Comparison of ENCODE assay signal across 8 mouse cellular contexts in the genomic region with DNA sequence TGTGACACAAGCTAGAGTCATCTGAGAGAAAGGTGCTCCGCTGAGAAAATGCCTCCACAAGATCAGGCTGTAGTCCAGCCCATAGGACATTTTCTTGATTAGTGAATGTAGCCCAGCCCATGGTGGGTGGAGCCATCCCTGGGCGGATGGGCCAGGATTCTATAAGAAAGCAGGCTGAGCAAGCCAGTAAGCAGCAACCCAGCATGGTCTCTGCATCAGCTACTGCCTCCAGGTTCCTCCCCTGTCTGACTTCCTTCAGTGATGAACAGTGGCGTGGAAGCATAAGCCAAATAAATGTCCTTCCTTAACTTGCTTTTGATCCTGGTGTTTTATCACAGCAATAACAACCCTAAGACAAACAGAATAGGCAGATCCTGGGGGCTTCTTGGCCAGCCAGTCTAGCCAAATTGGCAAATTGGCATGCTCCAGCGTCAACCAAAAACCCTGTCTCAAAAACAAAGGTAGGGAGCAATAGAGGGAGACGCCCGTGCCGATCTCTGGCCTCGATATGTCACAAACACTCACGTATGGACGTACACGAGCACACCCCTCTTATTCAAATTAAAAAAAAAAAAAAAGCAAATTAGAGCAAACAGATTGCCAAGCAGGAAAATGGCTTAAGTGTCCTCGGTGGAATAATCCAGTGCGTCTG. TPM values are rescaled to one million over a fixed set of nuclear protein-coding genes. Genes with fewer than 3 reads are reported as not detected.
A peak's percentile ranks its signal among the peaks of the same experiment; 100 is the strongest.
DNase-seq lines count a peak whose midpoint lies in the region; ATAC-seq and TF ChIP-seq lines count a peak whose summit lies in the region.

No protein-coding gene starts in this region.

- intact Hi-C loops in left cerebral cortex, postnatal 10 days (cut with DNase I), result loop anchor here (2.0 kb wide), 1 partner anchor 42 kb away; a partner anchor contains a TSS
- intact Hi-C loops in left cerebral cortex, adult 2 months (cut with DNase I), result loop anchor here (1.0 to 5.0 kb wide), 3 partner anchors 42 to 189 kb away; a partner anchor contains a TSS

- 0 out of 2 replicates have a peak, but pooled peaks cover 7% of the 10 kb centered on the region for H3K36me3 ChIP-seq in forebrain, embryonic 16.5 days (ENCODE audit: control insufficient read depth, insufficient read depth)
- peaks cover 7% of the 10 kb centered on the region for H3K36me3 ChIP-seq in midbrain, embryonic 16.5 days (ENCODE audit: control insufficient read depth, insufficient read depth, low read length)

- no peak for TF ChIP-seq CTCF in left cerebral cortex, adult 2 months (IDR thresholded peaks at IDR 0.05)

- H3K4me1 ChIP-seq in forebrain, embryonic 16.5 days (replicated peaks; ENCODE audit: control insufficient read depth, insufficient read depth, low read length), result peaks cover 25% of the 10 kb centered on the region
- peaks cover 17% of the 10 kb centered on the region for H3K4me1 ChIP-seq in midbrain, embryonic 16.5 days (ENCODE audit: control insufficient read depth, insufficient read depth, low read length)

- 7% methylated on average over 13 of the region's 13 CpGs for WGBS in forebrain, embryonic 16.5 days
- WGBS in midbrain, embryonic 16.5 days, result 6% methylated on average over 13 of the region's 13 CpGs

- H3K4me3 ChIP-seq in forebrain, embryonic 16.5 days (replicated peaks; ENCODE audit: low read length), result peak overlapping the region; percentile 28
- peak overlapping the region; percentile 3; the same call in 1 of the 2 replicates for H3K4me3 ChIP-seq in left cerebral cortex, adult 2 months
- H3K4me3 ChIP-seq in midbrain, embryonic 16.5 days (ENCODE audit: low read depth, low read length), result peak overlapping the region; percentile 27

- peak overlapping the region; percentile 49 for H3K4me2 ChIP-seq in forebrain, embryonic 16.5 days (ENCODE audit: low read length)
- peak overlapping the region; percentile 72 for H3K4me2 ChIP-seq in midbrain, embryonic 16.5 days (ENCODE audit: low read length)

- H3K27me3 ChIP-seq in forebrain, embryonic 16.5 days (replicated peaks; ENCODE audit: control insufficient read depth, insufficient read depth, low read length), result no peaks in the 10 kb centered on the region
- H3K27me3 ChIP-seq in midbrain, embryonic 16.5 days (ENCODE audit: control insufficient read depth, insufficient read depth, low read depth, low read length), result no peaks in the 10 kb centered on the region

- H3K9me3 ChIP-seq in forebrain, embryonic 16.5 days (ENCODE audit: control insufficient read depth, low read length), result no peaks in the 10 kb centered on the region
- no peaks in the 10 kb centered on the region for H3K9me3 ChIP-seq in midbrain, embryonic 16.5 days (replicated peaks; ENCODE audit: control insufficient read depth, low read length, poor library complexity, severe bottlenecking)

- peak overlapping the region; percentile 55 for H3K9ac ChIP-seq in forebrain, embryonic 16.5 days (replicated peaks; ENCODE audit: low read depth, low read length)
- peak overlapping the region; percentile 55 for H3K9ac ChIP-seq in midbrain, embryonic 16.5 days (ENCODE audit: low read depth, low read length)

- ATAC-seq in forebrain, embryonic 16.5 days, result peak; percentile 37
- peak; percentile 53 for ATAC-seq in midbrain, embryonic 16.5 days

- peak; percentile 43 for DNase-seq in left cerebral cortex, adult 11 months (ENCODE audit: low spot score)
- DNase-seq in left cerebral cortex, postnatal 10 days (ENCODE audit: extremely low spot score in 1 of 2, low spot score in 2 of 2), result no peak
- DNase-seq in cerebellum, adult 8-10 months, result peak; percentile 62
- peak; percentile 52 to 66 for DNase-seq in left cerebral cortex, adult 2 months (ENCODE audit: extremely low spot score in 1 of 2, low spot score in 2 of 2)
- no peak for DNase-seq in urinary bladder, postnatal 25 days (ENCODE audit: low spot score)
- no peak for DNase-seq in urinary bladder, adult 18-20 months (ENCODE audit: low spot score in 2 of 2)

- peak overlapping the region; percentile 82 for H3K27ac ChIP-seq in forebrain, embryonic 16.5 days (ENCODE audit: low read length)
- peak overlapping the region; percentile 70 for H3K27ac ChIP-seq in left cerebral cortex, adult 2 months
- H3K27ac ChIP-seq in midbrain, embryonic 16.5 days (ENCODE audit: low read length), result peak overlapping the region; percentile 85

RNA-seq across cellular contexts. Expression of a gene that starts 2.0 kb away (rescaled TPM):
- total RNA-seq in left cerebral cortex, postnatal 10 days (2021), result 100 to 1,000 TPM; 103 to 107 TPM
- polyA plus RNA-seq in forebrain, embryonic 16.5 days (2015; fragmentation: Nextera tagmentation; extraction: Ambion mirVana), result 125 and 126 TPM in 2 replicates
- total RNA-seq in left cerebral cortex, adult 2 months (2021), result 100 to 1,000 TPM; 109 to 114 TPM
- 132 and 138 TPM in 2 replicates for polyA plus RNA-seq in midbrain, embryonic 16.5 days (2015; fragmentation: Nextera tagmentation; extraction: Ambion mirVana)

RNA-seq across cellular contexts. Expression of a gene that starts 42.1 kb away (rescaled TPM):
- 100 to 1,000 TPM; 105 to 107 TPM for total RNA-seq in left cerebral cortex, postnatal 10 days (2021)
- 41.5 and 45.8 TPM in 2 replicates for polyA plus RNA-seq in forebrain, embryonic 16.5 days (2015; fragmentation: Nextera tagmentation; extraction: Ambion mirVana)
- total RNA-seq in left cerebral cortex, adult 2 months (2021), result 100 to 1,000 TPM; 122 to 125 TPM
- 60.7 and 71.7 TPM in 2 replicates for polyA plus RNA-seq in midbrain, embryonic 16.5 days (2015; fragmentation: Nextera tagmentation; extraction: Ambion mirVana)

RNA-seq across cellular contexts. Expression of a gene that starts 47.8 kb away (rescaled TPM):
- 100 to 1,000 TPM; 558 to 572 TPM for total RNA-seq in left cerebral cortex, postnatal 10 days (2021)
- 2.2 and 4.7 TPM in 2 replicates for polyA plus RNA-seq in forebrain, embryonic 16.5 days (2015; fragmentation: Nextera tagmentation; extraction: Ambion mirVana)
- 100 to 1,000 TPM; 627 to 694 TPM for total RNA-seq in left cerebral cortex, adult 2 months (2021)
- 5.1 and 5.3 TPM in 2 replicates for polyA plus RNA-seq in midbrain, embryonic 16.5 days (2015; fragmentation: Nextera tagmentation; extraction: Ambion mirVana)

RNA-seq across cellular contexts. Expression of a gene that starts 52.8 kb away (rescaled TPM):
- total RNA-seq in left cerebral cortex, postnatal 10 days (2021), result 10 to 100 TPM; 65.2 to 67.9 TPM
- polyA plus RNA-seq in forebrain, embryonic 16.5 days (2015; fragmentation: Nextera tagmentation; extraction: Ambion mirVana), result 119 and 120 TPM in 2 replicates
- total RNA-seq in left cerebral cortex, adult 2 months (2021), result 10 to 100 TPM; 63.7 to 64.4 TPM
- 105 and 110 TPM in 2 replicates for polyA plus RNA-seq in midbrain, embryonic 16.5 days (2015; fragmentation: Nextera tagmentation; extraction: Ambion mirVana)

RNA-seq across cellular contexts. Expression of a gene that starts 57.5 kb away (rescaled TPM):
- total RNA-seq in left cerebral cortex, postnatal 10 days (2021), result 1 to 10 TPM; 1.0 to 1.2 TPM
- polyA plus RNA-seq in forebrain, embryonic 16.5 days (2015; fragmentation: Nextera tagmentation; extraction: Ambion mirVana), result 1.0 and 1.6 TPM in 2 replicates
- 1 to 10 TPM; 3.8 TPM for total RNA-seq in left cerebral cortex, adult 2 months (2021)
- polyA plus RNA-seq in midbrain, embryonic 16.5 days (2015; fragmentation: Nextera tagmentation; extraction: Ambion mirVana), result 1.1 and 1.2 TPM in 2 replicates

Comparison
In these comparisons a context has a peak if more than half of its experiments do, and no peak if none do; other contexts are left out.
1. DNase-seq: peak in left cerebral cortex, adult 11 months (single experiment), cerebellum, adult 8-10 months (single experiment) and left cerebral cortex, adult 2 months (2 of 2); none in left cerebral cortex, postnatal 10 days (0 of 2), urinary bladder, postnatal 25 days (single experiment) and urinary bladder, adult 18-20 months (0 of 2).
2. Peak in every context shown above with its lines, with median percentiles within 50 percentile points of each other: H3K27ac ChIP-seq and H3K4me3 ChIP-seq.